Mouse (Mus musculus): Measurements from ENCODE around the gene Dbf4.

The Dbf4 gene

DNA sequence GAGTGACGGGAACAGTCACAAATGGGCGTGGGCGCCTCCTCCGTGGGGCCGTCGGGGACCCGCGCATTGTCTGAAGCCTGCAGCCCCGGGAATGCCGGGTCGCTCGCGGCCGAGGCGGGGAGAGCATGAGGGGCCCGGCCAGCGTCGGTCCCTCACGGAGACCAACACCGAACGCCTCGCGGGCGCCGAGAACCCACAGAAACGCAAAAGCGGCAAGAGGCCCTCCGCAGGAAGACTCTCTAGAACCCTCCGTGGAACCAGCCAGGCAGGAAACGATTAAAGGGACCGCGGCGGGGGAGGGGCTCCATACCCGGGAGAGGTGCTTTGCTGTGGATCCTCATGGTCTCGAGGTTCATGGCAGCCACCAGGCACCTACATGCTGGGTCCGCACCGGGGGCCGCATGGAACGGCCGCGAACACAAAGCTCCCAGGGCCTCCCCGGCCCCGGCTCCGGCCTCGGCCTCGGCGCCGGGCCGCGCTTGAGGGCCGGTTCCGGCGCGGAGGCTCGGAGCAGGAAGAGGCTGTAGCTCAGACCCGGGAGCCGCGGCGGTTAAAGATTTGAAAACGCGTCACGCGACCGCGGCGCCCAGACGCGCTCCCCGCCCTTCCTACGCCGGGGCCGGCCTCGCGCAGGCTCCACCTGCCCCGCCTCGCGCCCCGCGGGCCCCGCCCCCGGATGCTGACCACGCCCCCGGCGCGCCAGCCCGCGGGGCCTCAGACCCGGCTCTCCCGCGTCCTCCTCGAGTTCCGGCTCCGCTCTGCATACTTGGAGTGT is at the start of gene Dbf4, which contains the start of gene Slc25a40:
Dbf4 (minus strand) TSS at position 560 of the 775 bp plus-strand sequence.
Slc25a40 (plus strand) TSS at position 694 of the 775 bp plus-strand sequence.
- in situ Hi-C loops (cut with MboI, MseI), result no loop called here

- in situ Hi-C loops (cut with MboI, MseI), result no loop called here
These were observed 34.0 kb upstream of the Dbf4 start for GRCm38 (mm10) chr5:8456561-8456960.

DNA sequence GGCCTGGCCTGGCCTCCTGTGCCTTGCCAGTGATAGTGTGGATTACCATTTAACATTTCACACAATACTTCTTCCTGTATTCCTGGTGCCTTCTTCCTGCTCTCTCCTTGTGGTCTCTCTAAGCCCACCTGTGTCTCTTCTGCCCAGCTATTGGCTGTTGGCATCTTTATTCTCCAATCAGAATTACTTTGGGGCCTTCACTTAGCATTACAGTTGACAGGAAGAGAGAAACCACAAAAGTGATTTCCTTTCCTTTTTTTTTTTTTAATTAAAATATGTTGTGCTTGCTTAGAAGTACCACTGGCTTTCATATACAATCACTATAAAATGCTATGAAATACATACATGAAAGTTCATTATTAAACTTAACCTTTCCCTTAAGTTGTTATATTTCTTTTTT is 33.0 kb upstream of the Dbf4 start:
- in situ Hi-C loops (cut with MboI, MseI), result no loop called here

DNA sequence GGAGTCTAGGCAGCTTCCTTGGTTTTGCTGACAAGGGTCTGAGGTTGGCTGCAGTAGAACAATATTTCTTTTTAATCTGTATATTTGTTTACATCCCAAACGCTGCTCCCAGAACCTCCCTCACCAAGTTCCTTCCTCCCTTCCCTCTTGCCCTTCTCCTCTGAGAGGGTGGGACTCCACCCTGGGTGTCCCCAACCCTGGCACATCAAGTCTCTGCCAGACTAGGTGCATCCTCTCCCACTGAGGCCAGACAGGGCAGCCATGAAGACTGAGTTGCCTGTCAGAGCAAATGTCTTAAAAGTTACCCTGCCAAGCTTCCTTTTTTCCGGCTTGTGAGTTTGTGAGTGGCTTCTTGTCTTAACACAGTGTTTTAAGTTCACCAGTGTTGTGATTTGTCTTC is 16.6 kb upstream of the Dbf4 start:
- in situ Hi-C loops (cut with MboI, MseI), result no loop called here

GRCm38 (mm10) chr5:8437481-8438156 is 15.1 kb upstream of the Dbf4 start:
- in situ Hi-C loops (cut with MboI, MseI), result no loop called here

GRCm38 (mm10) chr5:8425899-8426298 is 3.4 kb upstream of the Dbf4 start:
- in situ Hi-C loops (cut with MboI, MseI), result no loop called here

GRCm38 (mm10) chr5:8424116-8424515 is 1.6 kb upstream of the Dbf4 start:
- in situ Hi-C loops (cut with MboI, MseI), result no loop called here

GRCm38 (mm10) chr5:8422932-8423928 is 714 bp upstream of the Dbf4 start:
- in situ Hi-C loops (cut with MboI, MseI), result no loop called here

DNA sequence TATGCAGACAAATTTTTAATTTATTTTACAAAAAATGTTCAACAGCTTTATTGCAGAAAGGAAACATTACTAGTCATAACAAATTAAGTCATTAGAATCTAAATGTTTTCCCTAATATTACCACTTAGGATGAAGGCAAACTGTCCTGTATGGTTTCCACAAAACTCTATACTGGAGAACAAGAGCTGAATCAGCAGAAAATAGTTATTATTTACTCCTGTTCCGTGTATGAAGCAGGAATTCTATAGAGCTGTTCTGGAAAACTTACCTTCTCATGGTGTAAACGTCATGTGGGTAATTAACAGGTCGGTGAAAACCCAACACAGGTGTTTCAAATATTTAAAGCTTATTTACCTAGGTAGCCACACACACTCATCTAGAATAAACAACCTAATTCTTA is 1.1 kb downstream of the Dbf4 start:
- in situ Hi-C loops (cut with MboI, MseI), result no loop called here

GRCm38 (mm10) chr5:8417443-8417842 is 5.1 kb downstream of the Dbf4 start:
- in situ Hi-C loops (cut with MboI, MseI), result no loop called here

GRCm38 (mm10) chr5:8416683-8417413 is 5.7 kb downstream of the Dbf4 start:
- in situ Hi-C loops (cut with MboI, MseI), result no loop called here

- in situ Hi-C loops (cut with MboI, MseI), result no loop called here
These were observed 13.8 kb downstream of the Dbf4 start for GRCm38 (mm10) chr5:8408746-8409145.

GRCm38 (mm10) chr5:8397587-8398249 is 24.8 kb downstream of the Dbf4 start:
- in situ Hi-C loops (cut with MboI, MseI), result no loop called here

- in situ Hi-C loops (cut with MboI, MseI), result no loop called here
These were observed 28.5 kb downstream of the Dbf4 start for GRCm38 (mm10) chr5:8393891-8394583.

DNA sequence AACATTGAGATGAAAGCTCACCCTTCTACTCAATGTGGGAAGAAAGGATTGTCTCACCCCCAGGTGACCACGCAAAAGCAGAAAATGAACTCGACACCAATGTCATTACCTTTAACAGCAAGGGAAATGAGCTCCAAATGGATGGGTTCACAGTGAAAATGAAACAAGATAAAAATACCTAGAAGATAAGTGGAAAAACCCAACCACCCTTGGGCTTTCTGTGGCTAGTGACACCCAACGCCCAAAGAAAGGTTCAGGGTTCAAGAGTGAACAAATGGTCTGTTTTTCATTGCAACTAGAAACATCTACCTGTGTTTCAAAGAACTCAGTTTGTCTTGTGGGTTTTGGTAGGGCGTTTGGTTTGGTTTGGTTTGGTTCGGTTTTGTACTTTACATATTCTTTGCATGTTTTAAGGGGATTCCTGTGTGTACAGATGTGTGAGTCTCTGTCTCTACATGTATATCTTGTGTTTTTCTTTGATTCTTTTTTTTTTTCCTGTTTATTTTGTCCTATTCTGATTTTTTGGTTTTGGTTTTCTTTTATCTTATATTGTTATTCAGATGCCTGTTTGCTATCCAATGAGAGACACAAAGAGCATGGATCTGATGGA is 48.1 kb downstream of the Dbf4 start:
- in situ Hi-C loops (cut with MboI, MseI), result no loop called here

DNA sequence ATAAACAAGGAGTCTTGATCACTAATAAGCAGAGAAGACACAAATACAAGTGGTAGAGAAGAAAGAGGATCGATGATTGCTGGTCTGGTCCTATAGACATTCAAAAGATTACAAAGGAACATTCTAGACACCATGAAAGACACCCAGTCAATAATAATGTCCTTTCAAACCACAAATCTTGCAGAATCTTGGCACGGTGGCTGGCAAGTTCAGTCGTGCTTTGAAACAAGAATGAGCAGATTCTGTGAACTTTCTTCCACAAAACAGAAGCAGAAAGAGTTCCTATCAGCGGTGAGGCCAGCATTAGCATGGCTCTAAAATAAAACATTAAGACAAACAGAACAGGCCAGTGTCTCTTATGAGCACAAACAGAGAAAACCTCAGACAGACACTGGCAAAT is 49.1 kb downstream of the Dbf4 start:
- in situ Hi-C loops (cut with MboI, MseI), result no loop called here

DNA sequence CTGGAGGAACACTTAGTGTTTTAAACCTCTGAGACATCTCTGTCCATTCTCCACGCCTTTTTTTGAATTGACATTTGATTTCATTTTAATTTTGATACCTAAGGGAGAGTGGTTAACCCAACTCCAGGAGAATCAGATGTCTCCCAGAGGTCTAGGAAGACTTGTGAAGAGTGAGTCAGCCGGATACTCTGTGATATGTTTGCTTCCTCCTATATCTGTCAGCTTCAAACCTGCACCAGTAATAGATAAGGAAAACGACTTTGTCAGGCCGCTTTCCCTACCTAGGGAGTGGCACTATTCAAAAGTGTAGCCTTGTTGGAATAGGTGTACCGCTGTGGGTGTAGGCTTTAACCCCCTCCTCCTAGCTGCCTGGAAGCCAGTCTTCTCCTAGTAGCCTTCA is 53.7 kb downstream of the Dbf4 start:
- in situ Hi-C loops (cut with MboI, MseI), result no loop called here

GRCm38 (mm10) chr5:8368328-8368692 is 54.2 kb downstream of the Dbf4 start:
- in situ Hi-C loops (cut with MboI, MseI), result no loop called here

DNA sequence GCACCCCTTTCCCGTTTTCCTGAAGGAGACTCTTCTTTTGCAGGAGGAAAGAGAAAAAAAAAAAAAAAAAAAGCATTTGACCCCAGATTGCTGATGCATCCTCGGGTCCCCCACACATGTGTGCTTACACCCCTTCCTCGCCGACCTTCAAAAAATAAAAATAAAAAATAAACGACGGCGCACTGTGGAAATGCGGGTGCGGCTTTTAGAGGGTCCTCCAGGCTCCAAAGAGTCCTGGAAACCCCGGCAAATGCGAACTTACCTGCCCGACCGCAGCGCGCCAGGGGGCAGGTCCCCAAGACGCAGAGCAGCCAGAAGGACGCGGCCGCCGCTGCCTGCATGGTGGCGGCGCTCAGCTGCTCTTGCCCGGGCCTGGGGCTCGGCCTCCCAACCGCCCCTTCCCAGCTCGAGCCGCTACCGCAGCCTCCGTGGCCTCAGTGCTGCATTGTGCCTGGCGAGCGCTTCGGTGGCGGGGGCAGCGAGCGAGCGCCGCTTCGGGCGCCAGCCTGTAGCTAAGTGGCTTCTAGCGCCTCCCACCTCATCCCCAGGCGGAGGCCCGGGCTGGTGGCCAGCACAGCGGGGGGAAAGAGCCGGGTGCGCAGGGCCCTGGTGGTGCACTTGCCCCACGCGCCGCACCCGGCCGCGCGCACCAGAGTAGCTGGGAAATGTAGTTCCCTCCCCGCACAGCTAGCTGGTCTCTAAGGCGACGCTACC is 54.7 kb downstream of the Dbf4 start, which contains the start of gene Adam22:
Adam22 (minus strand) TSS at position 547 of the 714 bp plus-strand sequence.
- in situ Hi-C loops (cut with MboI, MseI), result no loop called here
